Mouse (Mus musculus) liver, embryonic 13.5 days (tissue): ENCODE results near the gene Skp2. TPM values are rescaled to one million over a fixed set of nuclear protein-coding genes. Genes with fewer than 3 reads are reported as not detected.
"Not testable (repeated sequence)": the region's sequence is repeated elsewhere in the genome, so short reads cannot be mapped to it uniquely, and the experiment has no call there.

Source experiments
- ATAC-seq: fragments of 200-750 bp; cut with Nextera tagmentation; 2 replicates; pipeline ENCODE4 v1.8.0; 2017; ENCODE audit warnings: low read depth, mild to moderate bottlenecking, moderate number of reproducible peaks, moderate library complexity
- DNase-seq: peaks from one replicate; pipeline ENCODE4 v3.0.0; 2022
- H3K27ac ChIP-seq: fragments of 300-500 bp; sonication (generic); 2 replicates; pipeline ENCODE4 v1.5.1; 2015; ENCODE audit warnings: moderate library complexity, mild to moderate bottlenecking, inconsistent platforms
- H3K27me3 ChIP-seq: fragments of 300-500 bp; sonication (generic); 2 replicates; pipeline ENCODE4 v1.6.1; 2015; ENCODE audit warnings: mild to moderate bottlenecking, inconsistent platforms
- H3K36me3 ChIP-seq: fragments of 300-500 bp; sonication (generic); 2 replicates; pipeline ENCODE4 v1.6.1; 2015; ENCODE audit warnings: mild to moderate bottlenecking, inconsistent platforms
- H3K4me1 ChIP-seq: fragments of 300-500 bp; sonication (generic); replicated peaks from 2 replicates; pipeline ENCODE4 v1.6.1; 2015; ENCODE audit warnings: inconsistent platforms
- H3K4me2 ChIP-seq: fragments of 300-500 bp; sonication (generic); 2 replicates; pipeline ENCODE4 v1.6.1; 2015; ENCODE audit warnings: inconsistent platforms, mild to moderate bottlenecking, moderate library complexity
- H3K4me3 ChIP-seq: fragments of 300-500 bp; sonication (generic); replicated peaks from 2 replicates; pipeline ENCODE4 v1.5.1; 2015; ENCODE audit warnings: mild to moderate bottlenecking, inconsistent platforms
- H3K9ac ChIP-seq: fragments of 300-500 bp; sonication (generic); 2 replicates; pipeline ENCODE4 v1.6.1; 2015; ENCODE audit warnings: mild to moderate bottlenecking, inconsistent platforms
- H3K9me3 ChIP-seq: fragments of 300-500 bp; sonication (generic); replicated peaks from 2 replicates; pipeline ENCODE4 v1.6.1; 2016; ENCODE audit warnings: inconsistent platforms
- WGBS: fragments of 180-500 bp; shearing (Covaris S2); methylation state at CpG from one replicate; pipeline ENCODE4 v1.1.7; 2015; ENCODE audit not compliant: insufficient replicate concordance; 5-methylcytosine and 5-hydroxymethylcytosine counted together
- polyA plus RNA-seq: library from polyadenylated mRNA; unstranded; fragments of >200 nt; fragmentation: Nextera tagmentation; extraction: Ambion mirVana; gene quantifications from 2 replicates; pipeline ENCODE4 v1.2.1, GENCODE M21; 2015

The Skp2 gene
- polyA plus RNA-seq, result 26.8 and 34.9 TPM in 2 replicates

DNA sequence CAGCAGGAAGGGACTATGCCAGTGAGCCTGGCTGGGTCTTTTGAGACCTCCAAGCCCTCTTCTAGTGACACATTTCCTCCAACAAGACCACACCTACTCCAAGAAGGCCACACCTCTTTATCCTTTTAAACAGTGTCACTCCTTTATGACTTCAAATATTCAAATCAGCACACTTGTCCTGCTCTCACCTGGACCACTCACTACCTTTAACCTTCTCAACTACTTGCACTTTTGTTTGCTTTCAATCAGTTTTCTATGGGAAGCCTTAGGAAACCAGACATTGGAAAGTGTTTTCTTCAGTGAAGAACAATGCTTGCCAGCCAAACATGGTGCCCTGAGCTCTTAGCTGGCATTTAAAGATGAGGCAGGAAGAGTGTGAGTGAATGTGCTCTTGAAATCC, at the start of gene Skp2:
TSS of gene Skp2 (minus strand) at position 101 of the 400 bp plus-strand sequence.
- DNase-seq, result no peak
- H3K9me3 ChIP-seq, result no peaks in the 10 kb centered on the region
- no peak for ATAC-seq
- no peaks in the 10 kb centered on the region for H3K4me1 ChIP-seq
- peaks cover 30% of the 10 kb centered on the region for H3K36me3 ChIP-seq
- no peak within 1 kb of the TSS for H3K4me2 ChIP-seq
- no peak within 1 kb of the TSS for H3K27ac ChIP-seq
- H3K27me3 ChIP-seq, result no peaks in the 10 kb centered on the region
- no peak within 1 kb of the TSS for H3K9ac ChIP-seq
- no peak within 1 kb of the TSS for H3K4me3 ChIP-seq

DNA sequence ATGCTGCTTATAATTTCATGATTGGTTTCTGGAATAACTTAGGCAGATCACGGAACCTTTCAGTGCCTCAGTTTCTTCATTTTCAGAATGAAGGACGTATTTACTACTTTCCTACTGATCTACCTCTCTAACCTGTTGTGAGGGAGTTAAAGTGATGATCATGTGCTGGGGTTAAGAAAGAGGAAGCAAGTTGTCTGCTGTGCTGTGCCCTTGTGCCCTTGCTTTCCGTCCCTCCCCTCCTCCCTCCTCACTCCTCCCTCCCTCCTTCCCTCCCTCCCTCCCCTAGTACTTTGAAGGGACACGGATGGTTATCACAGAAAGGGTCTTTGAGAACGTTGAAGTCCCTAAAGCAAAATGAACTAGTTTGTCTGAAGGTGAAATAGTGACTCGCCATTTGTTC, 43.2 kb upstream of the Skp2 start:
- no peaks in the 10 kb centered on the region for H3K4me1 ChIP-seq
- H3K9me3 ChIP-seq, result no peaks in the 10 kb centered on the region
- ATAC-seq (no peak), DNase-seq (no peak)
- no peak overlapping the region for H3K4me3 ChIP-seq
- no peak overlapping the region for H3K9ac ChIP-seq
- H3K36me3 ChIP-seq, result 0 out of 2 replicates have a peak, but pooled peaks cover 2% of the 10 kb centered on the region
- no peak overlapping the region for H3K4me2 ChIP-seq
- no peaks in the 10 kb centered on the region for H3K27me3 ChIP-seq
- no peak overlapping the region for H3K27ac ChIP-seq
- WGBS, result 43% methylated on average over 6 of the region's 6 CpGs

DNA sequence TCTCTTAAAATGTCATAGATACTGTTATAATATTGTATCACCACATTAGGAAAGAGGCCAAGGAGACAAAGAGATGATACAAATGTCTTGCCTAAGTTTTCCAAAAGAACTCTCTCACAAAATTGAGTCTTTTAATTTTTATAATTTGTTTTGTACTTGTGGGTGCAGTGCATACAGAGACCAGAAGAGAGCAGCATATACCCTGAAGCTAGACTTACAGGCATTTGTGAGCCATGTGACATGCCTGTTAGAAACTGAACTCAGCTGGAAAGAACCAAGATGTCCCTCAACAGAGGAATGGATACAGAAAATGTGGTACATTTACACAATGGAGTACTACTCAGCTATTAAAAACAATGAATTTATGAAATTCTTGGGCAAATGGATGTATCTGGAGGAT, 37.5 kb upstream of the Skp2 start:
- H3K9me3 ChIP-seq, H3K4me2 ChIP-seq, H3K4me1 ChIP-seq, H3K4me3 ChIP-seq, ATAC-seq, H3K9ac ChIP-seq, H3K27me3 ChIP-seq, H3K27ac ChIP-seq, H3K36me3 ChIP-seq, DNase-seq: not testable (repeated sequence)

DNA sequence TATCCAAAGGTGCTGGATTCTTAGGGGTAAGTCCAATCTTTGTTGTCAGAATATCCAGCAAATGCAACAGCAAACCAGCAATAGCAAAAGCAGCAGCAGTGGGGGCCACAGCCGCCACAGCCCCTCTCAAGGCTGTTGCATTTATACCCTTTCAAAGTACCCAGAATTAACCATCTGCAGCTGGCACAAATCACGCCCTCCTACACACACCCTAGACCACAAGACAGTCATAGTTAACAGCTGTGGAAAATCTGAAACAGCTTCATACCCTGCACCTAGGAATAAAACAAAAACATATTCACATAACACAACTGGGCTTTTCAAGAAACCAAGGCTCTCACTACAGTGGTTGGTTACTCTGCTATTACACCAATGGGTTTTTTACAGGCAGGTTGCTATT, 34.6 kb upstream of the Skp2 start:
- Histone ChIP-seq H3K9me3 (no peaks in the 10 kb centered on the region), H3K4me3 (no peak overlapping the region), H3K9ac (no peak overlapping the region), H3K4me1 (no peaks in the 10 kb centered on the region), H3K36me3 (peaks cover 15% of the 10 kb centered on the region; the same call in 1 of the 2 replicates), H3K27me3 (no peaks in the 10 kb centered on the region), H3K4me2 (no peak overlapping the region), H3K27ac (no peak overlapping the region)
- 70% methylated on average over 2 of the region's 2 CpGs for WGBS
- ATAC-seq (no peak), DNase-seq (no peak)

DNA sequence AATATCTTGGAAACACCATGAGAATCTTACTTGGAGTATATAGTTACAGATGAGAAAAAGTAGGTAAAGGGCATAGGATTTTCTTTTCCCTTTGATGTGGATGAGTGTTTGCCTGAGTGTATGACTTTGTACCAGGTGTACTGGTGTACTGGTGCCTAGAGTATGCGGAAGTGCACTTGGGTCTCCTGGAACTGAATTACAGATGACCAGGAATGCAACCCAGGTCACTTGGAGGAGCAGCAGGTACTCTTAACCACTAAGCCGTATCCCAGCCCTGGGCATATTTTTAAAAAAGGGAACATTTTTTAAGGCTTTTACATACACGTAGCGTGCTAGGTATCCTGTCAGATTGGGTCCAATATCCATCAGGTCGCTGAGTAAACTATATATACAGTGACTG, 28.8 kb upstream of the Skp2 start:
- Histone ChIP-seq H3K9ac (no peak overlapping the region), H3K4me2 (no peak overlapping the region), H3K4me3 (no peak overlapping the region), H3K36me3 (peaks cover 22% of the 10 kb centered on the region), H3K27me3 (no peaks in the 10 kb centered on the region), H3K4me1 (no peaks in the 10 kb centered on the region), H3K27ac (no peak overlapping the region), H3K9me3 (no peaks in the 10 kb centered on the region)
- WGBS, result 83% methylated on average over 5 of the region's 5 CpGs
- no peak for DNase-seq
- no peak for ATAC-seq

DNA sequence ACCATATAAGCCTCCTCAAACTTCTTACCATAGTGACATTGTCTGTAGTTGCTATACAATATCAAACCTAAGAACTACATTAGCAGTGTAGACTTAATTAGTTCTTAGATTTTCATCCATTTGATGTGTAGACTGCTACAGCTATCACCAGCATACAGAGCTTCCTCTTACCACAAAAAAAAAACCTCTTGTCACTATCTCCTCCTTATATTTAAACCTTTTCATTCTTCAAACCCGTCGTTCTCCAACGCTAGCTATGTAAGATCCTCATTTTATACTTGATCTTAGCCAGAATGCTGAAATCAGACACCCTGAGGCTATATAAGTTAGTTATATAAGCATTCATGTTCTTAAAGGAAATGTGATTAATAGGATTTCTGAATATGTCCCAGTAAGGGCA, 21.8 kb upstream of the Skp2 start:
- Histone ChIP-seq H3K27me3 (no peaks in the 10 kb centered on the region), H3K27ac (no peak overlapping the region), H3K36me3 (peaks cover 20% of the 10 kb centered on the region), H3K9ac (no peak overlapping the region), H3K4me1 (no peaks in the 10 kb centered on the region), H3K9me3 (no peaks in the 10 kb centered on the region), H3K4me2 (no peak overlapping the region), H3K4me3 (no peak overlapping the region)
- ATAC-seq, result no peak
- 47% methylated on average over 3 of the region's 3 CpGs for WGBS
- DNase-seq, result no peak

DNA sequence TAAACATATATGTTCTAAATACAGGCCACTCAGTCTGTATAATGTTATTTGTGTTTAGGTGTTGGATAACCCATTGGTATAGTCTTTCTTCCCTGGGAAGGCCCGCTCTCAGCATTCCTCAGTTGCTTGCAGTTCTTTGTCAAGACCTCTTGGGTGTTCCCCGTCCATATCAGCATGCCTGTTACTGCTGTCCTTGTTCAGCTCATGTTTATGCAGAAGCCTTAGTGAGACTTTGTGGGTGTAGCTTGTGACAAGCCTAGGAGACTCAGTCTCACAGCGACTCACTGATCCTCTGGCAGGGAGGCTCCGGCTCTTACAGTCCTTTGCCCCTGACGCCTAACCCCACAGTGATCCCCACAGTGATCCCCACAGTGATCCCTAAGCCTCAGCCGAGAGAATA, 8.9 kb upstream of the Skp2 start:
- Histone ChIP-seq H3K27ac (no peak overlapping the region), H3K4me3 (no peak overlapping the region), H3K9me3 (no peaks in the 10 kb centered on the region), H3K9ac (no peak overlapping the region), H3K36me3 (peaks cover 27% of the 10 kb centered on the region), H3K27me3 (no peaks in the 10 kb centered on the region), H3K4me2 (no peak overlapping the region), H3K4me1 (no peaks in the 10 kb centered on the region)
- WGBS, result 75% methylated on average over 6 of the region's 6 CpGs
- DNase-seq (no peak), ATAC-seq (no peak)

DNA sequence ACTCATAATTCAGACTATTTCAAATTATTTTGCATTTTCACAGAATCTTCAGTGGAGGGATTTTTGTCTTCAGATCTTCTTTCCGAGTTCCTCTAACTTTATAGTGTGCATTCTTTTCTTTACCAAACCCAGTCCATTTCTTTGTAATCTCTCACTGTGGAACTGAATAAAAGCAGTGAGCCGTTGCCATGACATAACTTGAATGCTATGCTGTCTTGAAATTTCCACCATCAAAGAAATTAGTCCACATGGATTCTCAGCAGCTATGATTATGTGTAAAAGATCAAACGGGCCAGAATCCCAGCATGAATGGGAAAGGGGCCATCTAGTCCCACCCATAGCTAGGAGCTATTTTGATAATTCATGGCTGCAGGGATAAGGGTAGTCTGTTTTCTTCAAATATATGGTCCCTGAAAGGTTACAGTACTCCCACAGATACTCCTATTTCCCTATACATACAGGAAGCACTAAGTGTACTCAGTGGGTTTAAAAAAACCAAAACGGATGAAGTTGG, 7.4 kb upstream of the Skp2 start:
- Histone ChIP-seq H3K36me3 (peaks cover 14% of the 10 kb centered on the region), H3K4me3 (no peak overlapping the region), H3K9me3 (no peaks in the 10 kb centered on the region), H3K9ac (no peak overlapping the region), H3K4me2 (no peak overlapping the region), H3K27me3 (no peaks in the 10 kb centered on the region), H3K4me1 (no peaks in the 10 kb centered on the region), H3K27ac (no peak overlapping the region)
- no peak for ATAC-seq
- no peak for DNase-seq
- 67% methylated on average over 4 of the region's 4 CpGs for WGBS

DNA sequence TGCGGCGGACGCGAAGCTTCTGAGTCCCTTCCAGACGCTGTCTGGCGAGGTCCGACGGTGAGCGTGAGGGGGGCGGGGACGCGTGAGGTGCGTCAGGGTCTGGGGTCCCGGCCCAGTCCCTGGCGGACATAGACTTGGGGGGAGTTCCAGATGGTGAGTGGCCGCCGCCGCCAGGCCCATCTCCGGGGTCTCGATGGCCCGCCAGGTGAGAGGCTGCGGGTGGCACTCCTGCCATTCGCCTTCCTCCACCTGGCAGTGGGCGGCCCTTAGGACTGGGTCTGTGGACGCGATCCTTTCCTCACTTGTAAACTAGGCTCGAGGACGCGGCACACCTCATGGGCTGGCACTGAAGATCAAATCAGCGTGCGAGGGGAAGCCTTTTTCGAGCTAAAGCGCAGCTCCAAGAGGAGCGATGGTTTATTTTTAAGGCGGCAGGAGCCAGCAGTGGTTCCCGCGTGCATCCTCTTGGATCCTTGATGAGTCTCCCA, 14.5 kb downstream of the Skp2 start:
- peak overlapping the region; percentile 93 for H3K9ac ChIP-seq
- peak overlapping the region; percentile 97 for H3K4me3 ChIP-seq
- 0% methylated on average over 37 of the region's 37 CpGs for WGBS
- DNase-seq, result peak; percentile 51
- H3K9me3 ChIP-seq, result no peaks in the 10 kb centered on the region
- peaks cover 40% of the 10 kb centered on the region for H3K4me1 ChIP-seq
- ATAC-seq, result peak; percentile 72
- H3K27me3 ChIP-seq, result no peaks in the 10 kb centered on the region
- H3K36me3 ChIP-seq, result peaks cover 33% of the 10 kb centered on the region
- H3K27ac ChIP-seq, result peak overlapping the region; percentile 80
- peak overlapping the region; percentile 80 for H3K4me2 ChIP-seq

DNA sequence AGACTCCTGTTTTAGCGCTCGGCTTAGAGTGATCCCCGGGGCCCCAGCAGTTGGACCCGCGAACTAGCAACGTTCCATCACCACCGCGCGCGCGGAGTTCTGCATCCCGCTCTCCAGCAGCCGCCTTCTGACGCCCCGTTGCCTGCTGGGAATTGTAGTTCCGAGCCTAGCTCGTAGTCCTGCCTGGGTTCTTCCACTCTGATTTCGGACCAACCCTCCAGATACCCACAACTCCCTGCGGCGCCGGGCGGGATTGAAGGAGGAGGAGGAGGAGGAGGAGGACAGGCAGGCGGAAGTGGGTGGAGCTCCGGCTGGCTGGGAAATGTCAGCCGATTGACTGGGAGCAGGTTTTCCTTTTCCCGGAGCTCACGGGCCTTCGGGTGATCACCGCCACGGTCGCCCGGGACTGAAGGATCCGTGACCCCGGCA, 15.0 kb downstream of the Skp2 start, which contains the start of gene Lmbrd2:
TSS of gene Lmbrd2 (plus strand) at position 299 of the 429 bp plus-strand sequence.
- Histone ChIP-seq H3K27ac (peak within 1 kb of the TSS; percentile 80), H3K9me3 (no peaks in the 10 kb centered on the region), H3K9ac (peak within 1 kb of the TSS; percentile 93), H3K4me1 (peaks cover 43% of the 10 kb centered on the region), H3K27me3 (no peaks in the 10 kb centered on the region), H3K4me2 (peak within 1 kb of the TSS; percentile 86), H3K4me3 (peak within 1 kb of the TSS; percentile 97), H3K36me3 (peaks cover 36% of the 10 kb centered on the region)
- peak; percentile 98 for ATAC-seq
- WGBS, result under 1% methylated on average over 34 of the region's 34 CpGs
- peak; percentile 98 for DNase-seq

DNA sequence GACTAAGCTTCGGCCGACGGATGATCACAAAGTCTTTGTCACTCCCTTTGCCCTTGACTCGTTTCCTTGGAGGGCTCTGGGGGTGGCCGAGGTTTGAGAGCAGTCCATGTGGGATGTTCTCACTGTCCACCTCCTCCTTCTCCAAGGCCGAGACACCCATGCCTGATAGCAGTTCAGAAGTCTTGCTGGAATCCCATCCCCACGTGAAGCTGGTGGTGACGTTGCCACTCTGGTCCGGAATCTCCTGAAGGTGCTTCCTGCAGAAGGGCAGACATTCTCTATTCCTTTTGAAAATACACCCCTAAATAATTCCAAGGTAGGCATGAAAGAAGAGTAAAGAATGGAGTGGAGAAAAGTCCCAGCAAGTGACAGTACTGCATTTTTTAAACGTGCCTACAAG, 15.8 kb downstream of the Skp2 start:
- Histone ChIP-seq H3K27me3 (no peaks in the 10 kb centered on the region), H3K36me3 (peaks cover 43% of the 10 kb centered on the region), H3K9ac (peak overlapping the region; percentile 80), H3K4me3 (peak overlapping the region; percentile 97), H3K9me3 (no peaks in the 10 kb centered on the region), H3K27ac (peak overlapping the region; percentile 61), H3K4me2 (peak overlapping the region; percentile 86), H3K4me1 (peaks cover 48% of the 10 kb centered on the region)
- WGBS, result 20% methylated on average over 10 of the region's 10 CpGs
- ATAC-seq (no peak), DNase-seq (no peak)

DNA sequence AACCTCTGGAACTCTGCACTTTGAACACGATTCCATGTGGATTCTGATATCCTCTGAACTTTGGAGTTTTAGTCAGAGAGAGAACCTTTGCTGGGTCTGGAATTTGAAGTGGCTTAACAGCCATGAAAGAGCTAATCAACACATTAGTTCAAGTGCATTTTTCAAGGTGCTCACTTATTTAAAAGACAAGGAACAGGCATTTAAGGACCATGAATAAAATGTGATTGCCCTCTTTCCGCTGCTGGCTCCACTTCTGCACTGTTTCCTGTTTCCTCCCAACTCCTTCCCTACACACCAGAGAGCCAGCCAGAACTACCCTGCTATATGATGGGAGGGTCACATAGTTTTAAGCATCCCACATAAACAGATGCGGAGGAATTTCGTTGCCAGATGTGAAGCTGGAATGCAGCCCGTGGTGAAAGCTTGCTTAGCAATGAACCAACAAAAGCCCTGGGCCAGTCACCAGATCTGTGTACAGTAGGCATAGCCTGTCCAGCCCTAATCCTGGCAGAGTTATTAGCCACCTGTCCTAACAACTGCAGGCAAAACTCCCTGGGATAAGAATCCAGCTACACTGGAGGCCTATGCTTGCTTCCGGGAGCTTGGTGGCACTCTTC, 20.2 kb downstream of the Skp2 start:
- Histone ChIP-seq H3K27me3 (no peaks in the 10 kb centered on the region), H3K36me3 (peaks cover 77% of the 10 kb centered on the region), H3K4me3 (no peak overlapping the region), H3K27ac (peak overlapping the region; percentile 26; the same call in 1 of the 2 replicates), H3K9me3 (no peaks in the 10 kb centered on the region), H3K4me2 (no peak overlapping the region), H3K9ac (no peak overlapping the region), H3K4me1 (peaks cover 48% of the 10 kb centered on the region)
- no peak for ATAC-seq
- 83% methylated on average over 6 of the region's 6 CpGs for WGBS
- DNase-seq, result no peak
